Mouse (Mus musculus): ENCODE measurements around the gene Ctsd. TPM values are rescaled to one million over a fixed set of nuclear protein-coding genes. Genes with fewer than 3 reads are reported as not detected.
"Not testable (repeated sequence)": the region's sequence is repeated elsewhere in the genome, so short reads cannot be mapped to it uniquely, and the experiment has no call there.

Ctsd gene
- polyA plus RNA-seq, 1 experiment = 921 TPM

DNA sequence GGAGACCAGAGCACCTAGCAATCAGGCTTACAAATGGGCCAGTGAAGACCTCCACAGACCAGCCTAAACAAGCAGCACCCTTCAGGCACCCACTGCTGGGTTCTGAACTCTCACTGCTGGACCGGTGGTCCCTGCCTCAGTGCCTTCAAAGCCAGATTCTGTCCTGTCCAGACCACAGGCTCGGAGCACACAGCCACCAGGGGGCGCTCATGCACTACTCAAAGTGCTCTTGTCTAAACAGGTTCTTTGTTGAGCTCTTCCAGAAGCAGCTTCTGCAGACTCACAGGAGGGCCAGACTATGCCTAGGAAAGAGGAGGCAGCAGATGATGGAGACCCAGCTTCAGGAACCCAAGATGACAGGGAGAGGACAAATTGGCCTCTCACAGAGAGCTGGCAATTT, 53.6 kb downstream of the Ctsd start:
- no peak for TF ChIP-seq POLR2A (IDR thresholded peaks at IDR 0.05; ENCODE audit: borderline replicate concordance, extremely low read depth, low read depth, low read length)
- peak; percentile 85 for TF ChIP-seq CTCF (IDR thresholded peaks at IDR 0.05; ENCODE audit: insufficient read depth, low read length)
- WGBS = 3% methylated on average over 3 of the region's 3 CpGs
- DNase-seq = peak; percentile 86
- H3K4me3 ChIP-seq (replicated peaks; ENCODE audit: extremely low read depth, low read depth, low read length) = no peak overlapping the region
- H3K4me1 ChIP-seq (ENCODE audit: control insufficient read depth, insufficient read depth, low read length) = no peaks in the 10 kb centered on the region

DNA sequence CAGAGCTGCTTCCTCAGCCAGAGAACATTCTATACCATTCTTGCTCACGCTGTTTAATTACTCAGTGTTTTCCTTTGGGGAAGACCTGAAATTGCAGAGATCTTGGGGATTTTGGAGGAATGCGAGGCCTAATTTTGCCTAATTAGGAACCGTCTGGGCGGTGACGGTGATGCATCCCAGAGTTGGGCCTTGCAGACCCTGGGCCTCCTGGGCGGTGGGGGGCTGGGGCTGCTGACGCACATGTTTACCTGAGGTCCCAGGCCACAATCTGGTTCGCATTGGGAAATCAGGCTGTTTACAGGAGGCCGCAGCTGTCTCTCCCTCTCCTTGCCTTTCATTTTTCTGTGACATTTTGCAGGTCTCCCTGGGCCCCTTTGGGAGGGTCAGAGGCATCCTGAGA, 55.1 kb downstream of the Ctsd start:
- H3K4me1 ChIP-seq (ENCODE audit: control insufficient read depth, insufficient read depth, low read length); DNase-seq; H3K4me3 ChIP-seq (replicated peaks; ENCODE audit: extremely low read depth, low read depth, low read length): not testable (repeated sequence)
- WGBS = 94% methylated on average over 5 of the region's 9 CpGs

DNA sequence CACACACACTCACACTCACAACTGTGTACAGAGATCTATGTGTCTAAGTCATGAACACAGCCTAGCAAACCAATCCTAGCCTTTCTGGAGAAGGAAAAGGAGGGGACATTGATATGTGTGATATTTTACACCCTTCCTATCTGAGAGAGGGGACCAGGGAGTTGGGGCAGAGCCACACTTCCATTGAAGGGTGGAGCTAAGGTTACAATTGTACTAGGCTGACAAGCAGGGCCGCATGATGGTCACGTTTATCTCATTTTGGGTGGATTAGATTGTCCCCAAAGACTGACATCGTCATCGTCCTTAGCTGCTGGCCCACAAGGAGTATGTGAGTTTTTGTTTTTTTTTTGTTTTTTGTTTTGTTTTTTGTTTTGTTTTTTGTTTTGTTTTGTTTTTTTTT, 56.6 kb downstream of the Ctsd start:
- no peaks in the 10 kb centered on the region for H3K4me1 ChIP-seq (ENCODE audit: control insufficient read depth, insufficient read depth, low read length)
- TF ChIP-seq POLR2A (IDR thresholded peaks at IDR 0.05; ENCODE audit: borderline replicate concordance, extremely low read depth, low read depth, low read length) (no peak), CTCF (IDR thresholded peaks at IDR 0.05; ENCODE audit: insufficient read depth, low read length) (no peak)
- no peak overlapping the region for H3K4me3 ChIP-seq (replicated peaks; ENCODE audit: extremely low read depth, low read depth, low read length)
- 92% methylated on average over 4 of the region's 4 CpGs for WGBS
- DNase-seq = no peak

DNA sequence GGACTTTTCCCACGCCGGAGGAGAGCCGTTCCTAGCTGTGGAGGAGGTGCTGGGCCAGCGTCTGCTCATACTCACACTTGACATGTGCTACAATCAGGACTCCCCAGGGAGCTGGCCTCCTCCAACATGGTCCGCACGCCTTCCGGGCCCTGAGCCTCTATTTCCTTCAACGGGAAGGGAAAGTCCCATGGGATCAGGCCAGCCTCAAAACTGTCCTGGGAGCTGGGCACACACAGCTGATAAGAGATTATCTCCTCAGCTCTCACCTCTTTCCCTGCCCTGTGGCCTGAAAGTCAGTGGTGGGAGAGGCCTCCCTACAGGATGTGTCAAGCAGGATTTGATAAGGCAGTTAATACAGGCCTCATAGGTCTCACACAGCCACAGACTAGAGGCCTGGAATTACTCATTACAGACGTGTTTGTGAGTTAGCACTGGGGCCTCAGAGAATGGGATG, 57.5 kb downstream of the Ctsd start:
- no peak for DNase-seq
- H3K4me3 ChIP-seq (replicated peaks; ENCODE audit: extremely low read depth, low read depth, low read length) = no peak overlapping the region
- H3K4me1 ChIP-seq (ENCODE audit: control insufficient read depth, insufficient read depth, low read length) = no peaks in the 10 kb centered on the region
- WGBS = 60% methylated on average over 9 of the region's 9 CpGs
- no peak for TF ChIP-seq POLR2A (IDR thresholded peaks at IDR 0.05; ENCODE audit: borderline replicate concordance, extremely low read depth, low read depth, low read length)
- TF ChIP-seq CTCF (IDR thresholded peaks at IDR 0.05; ENCODE audit: insufficient read depth, low read length) = no peak

DNA sequence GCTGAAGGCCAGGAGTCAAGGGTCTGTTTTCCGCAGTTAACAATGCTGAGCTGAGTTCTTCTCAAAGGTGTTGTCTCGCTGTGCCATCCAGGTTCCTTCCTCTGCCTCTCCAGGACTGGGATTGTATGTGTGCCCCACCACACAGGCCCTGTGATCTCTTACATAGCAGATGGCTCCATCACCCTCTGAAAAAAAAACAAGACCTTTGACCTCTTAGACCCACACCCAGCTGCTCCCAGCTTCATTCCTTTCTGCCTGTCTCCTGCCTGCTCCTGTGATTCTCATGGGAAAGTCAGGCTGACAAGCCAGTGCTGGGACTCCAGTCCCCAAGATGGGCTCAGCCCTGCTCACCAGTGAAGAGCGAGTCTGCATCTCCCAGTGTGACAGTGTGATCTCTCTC, 59.3 kb downstream of the Ctsd start:
- no peak overlapping the region for H3K4me3 ChIP-seq (replicated peaks; ENCODE audit: extremely low read depth, low read depth, low read length)
- DNase-seq = no peak
- no peaks in the 10 kb centered on the region for H3K4me1 ChIP-seq (ENCODE audit: control insufficient read depth, insufficient read depth, low read length)
- TF ChIP-seq POLR2A (IDR thresholded peaks at IDR 0.05; ENCODE audit: borderline replicate concordance, extremely low read depth, low read depth, low read length) (no peak), CTCF (IDR thresholded peaks at IDR 0.05; ENCODE audit: insufficient read depth, low read length) (no peak)
- WGBS = 67% methylated on average over 3 of the region's 3 CpGs

DNA sequence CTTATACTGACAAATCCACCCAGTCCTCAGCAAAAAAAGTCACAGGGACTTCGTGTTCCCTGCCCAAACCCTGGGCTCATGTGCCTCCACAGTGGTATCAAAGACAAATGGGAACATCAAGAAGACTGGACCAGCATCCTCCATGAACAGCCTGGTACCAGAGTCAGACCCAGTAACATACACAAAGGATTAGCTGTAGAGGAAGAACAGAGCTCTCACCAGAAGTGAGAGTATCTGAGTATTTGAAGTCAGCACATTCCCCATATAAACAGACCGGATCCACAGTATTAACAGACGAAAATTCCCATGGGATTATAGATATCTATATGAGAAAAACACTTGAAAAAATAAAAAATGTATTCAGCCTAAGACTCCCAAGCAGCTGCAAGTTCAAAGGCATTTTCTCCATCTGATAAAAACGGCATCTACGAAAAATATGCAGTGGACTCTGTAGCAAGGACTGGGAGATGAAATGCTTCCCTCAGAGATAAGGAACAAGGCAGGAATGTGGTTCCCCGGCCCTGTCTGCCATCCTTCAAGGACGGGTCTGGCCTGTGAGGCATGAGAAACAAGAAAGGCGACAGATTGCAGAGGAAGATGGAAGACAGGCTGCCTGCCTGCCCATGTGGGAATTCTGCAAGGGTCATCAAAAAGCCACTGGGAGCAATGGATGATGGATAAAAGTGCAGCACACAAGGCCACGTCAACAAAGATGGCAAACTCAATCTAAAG, 61.0 kb downstream of the Ctsd start:
- H3K4me3 ChIP-seq (replicated peaks; ENCODE audit: extremely low read depth, low read depth, low read length) = no peak overlapping the region
- no peak for DNase-seq
- 41% methylated on average over 9 of the region's 9 CpGs for WGBS
- TF ChIP-seq CTCF (IDR thresholded peaks at IDR 0.05; ENCODE audit: insufficient read depth, low read length) (no peak), POLR2A (IDR thresholded peaks at IDR 0.05; ENCODE audit: borderline replicate concordance, extremely low read depth, low read depth, low read length) (no peak)
- no peaks in the 10 kb centered on the region for H3K4me1 ChIP-seq (ENCODE audit: control insufficient read depth, insufficient read depth, low read length)

Other genes with a start within 250 kb of the Ctsd start
- gene Gm45337, start 243.4 kb downstream of the Ctsd start, polyA plus RNA-seq (2012; rRNA removed) = not detected in 2 replicates
- not detected in 2 replicates for gene Gm29735, start 230.9 kb downstream of the Ctsd start, polyA plus RNA-seq (2012; rRNA removed)
- gene Gm4553, start 222.3 kb downstream of the Ctsd start, polyA plus RNA-seq (2012; rRNA removed) = not detected in 2 replicates
- gene Krtap5-2, start 212.0 kb downstream of the Ctsd start, polyA plus RNA-seq (2012; rRNA removed) = not detected in 2 replicates
- not detected in 2 replicates for gene Gm10153, start 197.6 kb downstream of the Ctsd start, polyA plus RNA-seq (2012; rRNA removed)
- not detected in 2 replicates for gene Krtap5-3, start 186.7 kb downstream of the Ctsd start, polyA plus RNA-seq (2012; rRNA removed)
- not detected in 2 replicates for gene Gm7579, start 176.2 kb downstream of the Ctsd start, polyA plus RNA-seq (2012; rRNA removed)
- 0.28 and 0.30 TPM in 2 replicates for gene Krtap5-5, start 158.1 kb downstream of the Ctsd start, polyA plus RNA-seq (2012; rRNA removed)
- gene Gm40460, start 147.0 kb downstream of the Ctsd start, polyA plus RNA-seq (2012; rRNA removed) = not detected in 2 replicates
- not detected in 2 replicates for gene Gm2431, start 129.7 kb downstream of the Ctsd start, polyA plus RNA-seq (2012; rRNA removed)
- gene Gm4559, start 113.7 kb downstream of the Ctsd start, polyA plus RNA-seq (2012; rRNA removed) = not detected in 2 replicates
- gene Krtap5-1, start 90.9 kb downstream of the Ctsd start, polyA plus RNA-seq (2012; rRNA removed) = not detected in 2 replicates
- gene Krtap5-4, start 84.5 kb downstream of the Ctsd start, polyA plus RNA-seq (2012; rRNA removed) = not detected in 2 replicates
- gene Ifitm10, start 14.3 kb downstream of the Ctsd start, polyA plus RNA-seq (2012; rRNA removed) = 48.5 and 49.1 TPM in 2 replicates
- gene Gm49369, start 5.4 kb downstream of the Ctsd start, polyA plus RNA-seq (2012; rRNA removed) = 0.24 TPM in 1 of 2 replicates, not detected in the other
- 0.19 and 8.6 TPM in 2 replicates for gene Syt8, start 46.8 kb upstream of the Ctsd start, polyA plus RNA-seq (2012; rRNA removed)
- gene Tnni2, start 53.8 kb upstream of the Ctsd start, polyA plus RNA-seq (2012; rRNA removed) = 3.1 and 223 TPM in 2 replicates
- 131 and 188 TPM in 2 replicates for gene Lsp1, start 72.8 kb upstream of the Ctsd start, polyA plus RNA-seq (2012; rRNA removed)
- gene Tnnt3, start 110.8 kb upstream of the Ctsd start, polyA plus RNA-seq (2012; rRNA removed) = 4.1 and 64.7 TPM in 2 replicates
- 8.0 and 10.3 TPM in 2 replicates for gene Mrpl23, start 144.6 kb upstream of the Ctsd start, polyA plus RNA-seq (2012; rRNA removed)